Mouse (Mus musculus) thymus, adult 2 months (tissue): ENCODE data around the gene Slc51b.

Source experiments
- CTCF ChIP-seq: fragments of 200-500 bp; IDR thresholded peaks from 2 replicates; pipeline ENCODE4 v1.5.1; 2012; ENCODE audit warnings: mild to moderate bottlenecking, control low read depth, low read length, moderate library complexity, borderline replicate concordance; ENCODE audit not compliant: control insufficient read depth, poor library complexity, insufficient read depth; ENCODE audit errors: extremely low read depth
- POLR2A ChIP-seq: fragments of 200-500 bp; IDR thresholded peaks from 2 replicates; pipeline ENCODE4 v1.6.1; 2012; ENCODE audit warnings: mild to moderate bottlenecking, low read length, control low read depth, moderate library complexity; ENCODE audit not compliant: control insufficient read depth, poor library complexity, insufficient read depth; ENCODE audit errors: extremely low read depth

DNA sequence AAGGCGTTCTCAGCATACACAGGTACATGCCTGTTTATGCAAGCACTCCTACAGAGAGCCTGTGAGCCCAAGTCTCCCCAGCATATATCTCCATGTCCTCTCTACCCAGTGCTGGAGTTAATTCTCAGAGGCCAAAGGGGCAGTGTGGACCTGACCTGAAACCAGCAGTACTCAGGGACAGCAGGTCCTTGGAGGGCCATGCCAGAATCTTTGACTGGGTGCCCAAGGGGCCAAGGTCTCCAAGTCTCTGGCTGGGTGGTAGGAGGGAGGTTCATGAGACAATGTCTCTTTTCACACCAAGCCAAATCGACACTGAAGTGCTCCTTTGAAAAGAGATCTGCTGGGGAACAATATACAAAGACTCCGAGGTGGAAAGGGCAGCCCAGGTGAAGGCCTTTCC is 14.9 kb downstream of the Slc51b start:
- no peak for TF ChIP-seq POLR2A
- TF ChIP-seq CTCF, result no peak
